Mouse (Mus musculus): ENCODE data around the gene Pask. TPM values are rescaled to one million over a fixed set of nuclear protein-coding genes. Genes with fewer than 3 reads are reported as not detected.

Gene Pask
- polyA plus RNA-seq (2012; rRNA removed): 9.4 and 12.8 TPM in 2 replicates

DNA sequence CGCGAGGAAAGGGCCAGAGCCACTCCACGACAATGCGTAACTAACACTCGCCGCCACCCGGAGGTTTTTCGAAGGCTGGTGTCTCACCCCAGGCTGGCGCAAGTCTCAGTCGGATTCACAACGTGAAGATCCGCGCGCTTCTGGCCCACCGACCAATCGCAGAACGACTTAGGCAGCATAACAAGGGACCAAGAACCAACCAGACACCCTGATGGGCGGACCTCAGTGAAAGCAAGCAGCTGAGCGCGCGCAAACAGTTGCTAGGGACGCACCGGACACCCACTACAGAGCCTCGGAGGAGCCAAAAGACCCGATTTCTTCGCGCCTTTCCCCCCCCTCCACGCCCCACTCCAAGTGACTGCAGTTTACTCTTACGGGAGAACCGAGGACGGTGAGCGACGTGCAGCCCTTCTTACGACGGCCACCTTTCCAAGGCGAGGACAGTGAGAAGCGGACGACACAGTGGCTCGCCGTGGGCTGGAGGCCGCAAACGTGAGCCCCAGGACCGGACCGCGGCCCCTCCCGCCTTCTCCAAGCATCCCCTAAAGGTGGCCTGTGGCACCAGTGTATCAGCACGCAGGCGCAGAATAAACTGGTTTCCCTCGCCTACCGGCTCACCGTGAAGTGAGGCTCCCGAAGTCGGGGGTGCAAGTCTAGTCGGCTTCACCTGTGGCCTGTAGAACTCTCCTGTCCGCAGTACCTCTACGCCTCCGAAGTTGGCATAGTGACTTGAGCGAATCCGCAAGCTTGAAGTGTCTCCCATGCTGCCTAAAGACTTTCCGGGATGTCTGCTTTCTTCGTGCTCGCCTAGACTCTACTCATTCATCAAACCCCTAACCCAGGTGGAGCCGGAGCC is at the start of gene Pask, which contains the start of gene Ppp1r7:
TSS of gene Pask (minus strand) at position 835 of the 856 bp plus-strand sequence.
TSS of gene Ppp1r7 (plus strand) at position 207 of the 856 bp plus-strand sequence.
- Histone ChIP-seq H3K27ac (ENCODE audit: control insufficient read depth, insufficient read depth, low read length) (no peak within 1 kb of the TSS), H3K4me3 (ENCODE audit: control insufficient read depth, insufficient read depth, low read length) (peak within 1 kb of the TSS; percentile 80), H3K27me3 (ENCODE audit: control insufficient read depth, insufficient read depth, low read length) (no peaks in the 10 kb centered on the region), H3K36me3 (ENCODE audit: control insufficient read depth, insufficient read depth, low read length) (0 out of 2 replicates have a peak, but pooled peaks cover 6% of the 10 kb centered on the region), H3K4me1 (replicated peaks; ENCODE audit: control insufficient read depth, insufficient read depth, low read length) (peaks cover 3% of the 10 kb centered on the region; the same call in 1 of the 2 replicates)
- WGBS: under 1% methylated on average over 63 of the region's 63 CpGs
- DNase-seq: peak; percentile 91
- TF ChIP-seq POLR2A (IDR thresholded peaks at IDR 0.05; ENCODE audit: control insufficient read depth, extremely low read depth, insufficient read depth, low read length, poor library complexity): 0 out of 2 replicates have a peak, but pooled peaks have one; percentile 34
- 0 out of 2 replicates have a peak, but pooled peaks have one; percentile 43 for TF ChIP-seq CTCF (IDR thresholded peaks at IDR 0.05; ENCODE audit: borderline replicate concordance, control insufficient read depth, extremely low read depth, insufficient read depth, low read length, poor library complexity)

- 89% methylated on average over 2 of the region's 2 CpGs for WGBS
- TF ChIP-seq CTCF (IDR thresholded peaks at IDR 0.05; ENCODE audit: borderline replicate concordance, control insufficient read depth, extremely low read depth, insufficient read depth, low read length, poor library complexity): no peak
- TF ChIP-seq POLR2A (IDR thresholded peaks at IDR 0.05; ENCODE audit: control insufficient read depth, extremely low read depth, insufficient read depth, low read length, poor library complexity): no peak
- DNase-seq: no peak
- H3K27me3 ChIP-seq (ENCODE audit: control insufficient read depth, insufficient read depth, low read length): no peaks in the 10 kb centered on the region; the same call in 1 of the 2 replicates
- no peaks in the 10 kb centered on the region for H3K36me3 ChIP-seq (ENCODE audit: control insufficient read depth, insufficient read depth, low read length)
- no peak overlapping the region for H3K4me3 ChIP-seq (ENCODE audit: control insufficient read depth, insufficient read depth, low read length)
- no peaks in the 10 kb centered on the region for H3K4me1 ChIP-seq (replicated peaks; ENCODE audit: control insufficient read depth, insufficient read depth, low read length)
- H3K27ac ChIP-seq (ENCODE audit: control insufficient read depth, insufficient read depth, low read length): no peak overlapping the region
Observed at GRCm38 (mm10) chr1:93388906-93389305, 45.6 kb upstream of the Pask start.

GRCm38 (mm10) chr1:93387198-93387597 is 43.9 kb upstream of the Pask start:
- 77% methylated on average over 2 of the region's 2 CpGs for WGBS
- no peak overlapping the region for H3K4me3 ChIP-seq (ENCODE audit: control insufficient read depth, insufficient read depth, low read length)
- TF ChIP-seq POLR2A (IDR thresholded peaks at IDR 0.05; ENCODE audit: control insufficient read depth, extremely low read depth, insufficient read depth, low read length, poor library complexity): no peak
- TF ChIP-seq CTCF (IDR thresholded peaks at IDR 0.05; ENCODE audit: borderline replicate concordance, control insufficient read depth, extremely low read depth, insufficient read depth, low read length, poor library complexity): no peak
- no peaks in the 10 kb centered on the region; the same call in 1 of the 2 replicates for H3K27me3 ChIP-seq (ENCODE audit: control insufficient read depth, insufficient read depth, low read length)
- no peaks in the 10 kb centered on the region for H3K36me3 ChIP-seq (ENCODE audit: control insufficient read depth, insufficient read depth, low read length)
- H3K27ac ChIP-seq (ENCODE audit: control insufficient read depth, insufficient read depth, low read length): no peak overlapping the region
- H3K4me1 ChIP-seq (replicated peaks; ENCODE audit: control insufficient read depth, insufficient read depth, low read length): no peaks in the 10 kb centered on the region
- DNase-seq: no peak

DNA sequence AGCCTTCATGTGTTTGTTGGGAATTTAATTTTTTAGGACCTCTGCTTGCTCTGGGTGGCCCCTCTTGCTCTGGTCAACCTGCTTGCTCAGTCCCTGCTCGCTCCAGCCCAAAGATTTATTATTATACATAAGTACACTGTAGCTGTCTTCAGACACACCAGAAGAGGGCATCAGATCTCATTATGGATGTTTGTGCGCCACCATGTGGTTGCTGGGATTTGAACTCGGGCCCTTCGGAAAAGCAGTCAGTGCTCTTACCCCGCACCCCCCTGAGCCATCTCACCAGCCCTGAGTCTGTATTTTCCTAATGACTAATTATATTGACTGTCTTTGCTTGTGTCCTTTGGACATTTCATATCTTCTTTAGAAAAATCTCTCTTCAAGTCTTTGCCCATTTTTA is 35.8 kb upstream of the Pask start:
- peak; percentile 7 for DNase-seq
- no peak for TF ChIP-seq CTCF (IDR thresholded peaks at IDR 0.05; ENCODE audit: borderline replicate concordance, control insufficient read depth, extremely low read depth, insufficient read depth, low read length, poor library complexity)
- no peak for TF ChIP-seq POLR2A (IDR thresholded peaks at IDR 0.05; ENCODE audit: control insufficient read depth, extremely low read depth, insufficient read depth, low read length, poor library complexity)
- no peak overlapping the region for H3K4me3 ChIP-seq (ENCODE audit: control insufficient read depth, insufficient read depth, low read length)
- 86% methylated on average over 5 of the region's 5 CpGs for WGBS
- H3K4me1 ChIP-seq (replicated peaks; ENCODE audit: control insufficient read depth, insufficient read depth, low read length): no peaks in the 10 kb centered on the region
- no peaks in the 10 kb centered on the region for H3K36me3 ChIP-seq (ENCODE audit: control insufficient read depth, insufficient read depth, low read length)
- H3K27ac ChIP-seq (ENCODE audit: control insufficient read depth, insufficient read depth, low read length): no peak overlapping the region
- H3K27me3 ChIP-seq (ENCODE audit: control insufficient read depth, insufficient read depth, low read length): no peaks in the 10 kb centered on the region

DNA sequence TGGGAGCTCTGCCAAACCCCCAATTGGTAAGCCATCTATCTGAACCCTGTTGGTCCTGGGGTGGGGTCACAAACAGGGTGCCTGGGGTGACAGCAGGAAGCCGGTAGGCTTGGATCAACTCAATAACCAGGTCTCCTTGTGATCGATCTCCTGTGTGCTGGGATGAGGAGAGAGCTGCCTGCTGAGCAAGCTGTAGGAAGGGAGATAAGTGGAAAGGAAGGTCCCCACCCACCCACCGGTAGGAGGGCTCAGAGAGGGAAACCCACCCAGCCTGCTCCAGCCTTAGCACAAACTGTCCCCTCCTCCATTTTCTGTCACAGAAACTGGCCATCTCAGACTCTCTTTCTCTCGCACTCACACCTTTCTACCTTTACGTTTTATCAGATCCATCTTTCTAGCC is 34.0 kb upstream of the Pask start:
- WGBS: 60% methylated on average over 5 of the region's 5 CpGs
- TF ChIP-seq POLR2A (IDR thresholded peaks at IDR 0.05; ENCODE audit: control insufficient read depth, extremely low read depth, insufficient read depth, low read length, poor library complexity) (no peak), CTCF (IDR thresholded peaks at IDR 0.05; ENCODE audit: borderline replicate concordance, control insufficient read depth, extremely low read depth, insufficient read depth, low read length, poor library complexity) (no peak)
- no peak overlapping the region for H3K27ac ChIP-seq (ENCODE audit: control insufficient read depth, insufficient read depth, low read length)

DNA sequence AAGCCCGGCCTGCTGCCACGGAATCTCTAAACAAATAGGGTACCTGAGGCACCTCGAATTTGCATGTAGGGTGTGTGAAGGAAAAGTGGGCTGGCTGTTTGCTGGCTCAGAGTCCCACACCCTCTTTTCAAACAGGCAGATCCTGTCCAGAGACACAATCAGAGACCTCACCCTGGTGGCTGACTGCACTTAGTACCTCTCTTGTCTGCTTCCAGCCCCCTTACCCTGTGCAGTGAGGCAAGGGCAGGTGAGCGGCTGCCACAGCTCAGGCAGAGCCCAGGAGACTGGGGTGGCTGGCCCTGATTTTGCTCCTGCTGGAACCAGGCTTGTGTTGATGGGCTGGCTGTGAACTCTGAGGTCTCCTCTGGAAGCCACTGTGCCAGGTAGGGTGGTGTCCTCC is 30.4 kb upstream of the Pask start, which contains the start of gene Ano7:
TSS of gene Ano7 (plus strand) at position 266 of the 400 bp plus-strand sequence.
- TF ChIP-seq CTCF (IDR thresholded peaks at IDR 0.05; ENCODE audit: borderline replicate concordance, control insufficient read depth, extremely low read depth, insufficient read depth, low read length, poor library complexity): no peak
- no peak for TF ChIP-seq POLR2A (IDR thresholded peaks at IDR 0.05; ENCODE audit: control insufficient read depth, extremely low read depth, insufficient read depth, low read length, poor library complexity)
- 87% methylated on average over 4 of the region's 4 CpGs for WGBS
- H3K27ac ChIP-seq (ENCODE audit: control insufficient read depth, insufficient read depth, low read length): no peak within 1 kb of the TSS
- H3K4me1 ChIP-seq (replicated peaks; ENCODE audit: control insufficient read depth, insufficient read depth, low read length): no peaks in the 10 kb centered on the region
- H3K27me3 ChIP-seq (ENCODE audit: control insufficient read depth, insufficient read depth, low read length): no peaks in the 10 kb centered on the region
- no peak within 1 kb of the TSS for H3K4me3 ChIP-seq (ENCODE audit: control insufficient read depth, insufficient read depth, low read length)
- DNase-seq: no peak
- no peaks in the 10 kb centered on the region for H3K36me3 ChIP-seq (ENCODE audit: control insufficient read depth, insufficient read depth, low read length)

More for the DNA sequence above, 34.0 kb upstream of the Pask start:
- H3K4me3 ChIP-seq (ENCODE audit: control insufficient read depth, insufficient read depth, low read length): no peak overlapping the region
- no peak for DNase-seq
- no peaks in the 10 kb centered on the region for H3K27me3 ChIP-seq (ENCODE audit: control insufficient read depth, insufficient read depth, low read length)
- H3K36me3 ChIP-seq (ENCODE audit: control insufficient read depth, insufficient read depth, low read length): no peaks in the 10 kb centered on the region
- H3K4me1 ChIP-seq (replicated peaks; ENCODE audit: control insufficient read depth, insufficient read depth, low read length): no peaks in the 10 kb centered on the region
